Mouse (Mus musculus) spleen, adult 2 months (tissue): ENCODE data around the gene Cox20.
"Not testable (repeated sequence)": the region's sequence is repeated elsewhere in the genome, so short reads cannot be mapped to it uniquely, and the experiment has no call there.

Experiments used
- CTCF ChIP-seq: fragments of 200-500 bp; IDR thresholded peaks from 2 replicates; pipeline ENCODE4 v1.5.1; 2011; ENCODE audit warnings: mild to moderate bottlenecking, inconsistent platforms; ENCODE audit not compliant: insufficient read depth, insufficient read length, insufficient replicate concordance; ENCODE audit errors: extremely low read depth
- POLR2A ChIP-seq: fragments of 200-500 bp; IDR thresholded peaks from 2 replicates; pipeline ENCODE4 v1.6.1; 2011; ENCODE audit warnings: low read depth, low read length, inconsistent platforms

DNA sequence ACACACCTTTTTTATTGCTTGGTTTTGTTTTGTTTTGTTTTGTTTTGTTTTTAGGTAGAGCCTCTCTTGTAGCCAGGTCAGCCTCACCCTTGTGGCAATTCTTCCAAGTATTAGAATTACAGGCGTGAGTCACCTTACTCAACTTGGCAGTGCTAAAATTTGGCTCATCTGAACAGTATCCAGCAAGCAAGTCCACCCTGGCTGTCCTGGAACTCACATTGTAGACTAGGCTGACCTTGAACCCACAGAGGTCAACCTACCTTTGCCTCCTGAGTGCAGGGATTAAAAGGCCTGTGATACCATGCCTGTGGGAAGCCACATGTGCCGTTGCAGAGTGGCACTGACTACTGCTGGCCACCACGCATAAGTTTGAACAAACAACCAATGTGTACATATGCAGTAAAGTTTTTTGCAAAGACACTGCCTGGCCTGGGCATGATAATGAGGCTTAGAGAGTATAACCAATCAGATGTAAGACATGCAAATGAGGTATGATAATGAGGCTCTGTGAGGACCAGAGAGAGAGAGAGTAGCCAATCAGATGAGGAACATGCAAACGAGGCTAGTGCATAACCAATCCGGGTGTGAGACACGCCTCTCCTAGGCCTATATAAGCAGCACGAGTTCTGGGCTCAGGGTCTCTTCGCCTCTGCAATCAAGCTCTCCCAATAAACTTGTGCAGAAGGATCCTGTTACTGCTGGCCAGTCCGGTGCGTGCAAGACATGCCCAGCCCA, 25.3 kb downstream of the Cox20 start:
- TF ChIP-seq CTCF, POLR2A: not testable (repeated sequence)
